Comparison of ENCODE assay signal across 8 mouse cellular contexts in the genomic region with DNA sequence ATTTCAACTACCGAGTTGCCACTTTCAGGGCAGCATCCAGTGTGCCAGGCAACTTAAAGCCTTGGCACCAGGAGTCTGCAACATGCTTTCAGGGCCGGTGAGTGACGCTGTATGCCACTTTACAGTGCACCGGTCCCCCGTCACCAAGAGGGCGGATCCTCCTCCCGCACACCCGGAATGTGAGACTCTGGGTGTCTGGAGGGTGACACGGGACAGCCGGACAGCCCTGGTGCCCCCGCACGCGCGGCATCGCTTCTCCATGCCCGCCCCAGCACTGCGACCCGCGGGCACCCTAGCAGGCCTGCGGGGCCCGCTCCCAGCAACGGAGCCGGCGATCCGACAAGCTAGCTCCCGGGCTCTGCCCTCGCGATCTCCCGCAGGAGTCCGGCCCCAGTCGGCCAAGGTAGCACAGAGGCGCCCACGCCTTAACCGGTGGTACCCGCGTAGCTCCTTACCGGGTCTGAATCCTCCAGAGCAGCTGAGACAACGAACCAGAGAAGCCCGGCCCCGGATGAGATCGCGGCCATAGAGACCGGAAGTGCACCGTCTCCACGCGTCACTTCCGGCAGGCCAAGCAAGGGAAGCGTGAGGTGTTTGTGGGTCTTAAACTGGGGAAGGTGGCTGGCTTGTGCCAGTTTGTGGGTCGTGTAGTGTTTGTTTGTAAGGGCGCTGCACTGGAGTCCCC. TPM values are rescaled to one million over a fixed set of nuclear protein-coding genes. Genes with fewer than 3 reads are reported as not detected.
DNase-seq lines count a peak whose midpoint lies in the region; ATAC-seq and TF ChIP-seq lines count a peak whose summit lies in the region.

Gene Zcchc9 (minus strand): TSS at position 551 of the 685 bp plus-strand sequence.

- ATAC-seq in forebrain, embryonic 12.5 days (ENCODE audit: low FRiP score), result peak; percentile 99
- peak; percentile 99 for ATAC-seq in heart, postnatal 0 days (ENCODE audit: insufficient read depth, low read depth)
- ATAC-seq in liver, embryonic 16.5 days (ENCODE audit: low read depth), result peak; percentile 95
- peak; percentile 100 for ATAC-seq in neural tube, embryonic 13.5 days (ENCODE audit: low read depth)

- under 1% methylated on average over 50 of the region's 50 CpGs for WGBS in forebrain, embryonic 12.5 days
- WGBS in heart, postnatal 0 days, result under 1% methylated on average over 50 of the region's 50 CpGs
- WGBS in liver, embryonic 16.5 days (ENCODE audit: insufficient replicate concordance), result 0% methylated on average over 50 of the region's 50 CpGs
- under 1% methylated on average over 50 of the region's 50 CpGs for WGBS in neural tube, embryonic 13.5 days

- no peak for TF ChIP-seq EP300 in CH12.LX (IDR thresholded peaks at IDR 0.05; ENCODE audit: low read length)
- TF ChIP-seq EP300 in heart, postnatal 0 days (IDR thresholded peaks at IDR 0.05; ENCODE audit: low read depth), result no peak

- peaks cover 32% of the 10 kb centered on the region for H3K79me2 ChIP-seq in CH12.LX (replicated peaks; ENCODE audit: control insufficient read depth, extremely low read depth, insufficient read depth, poor library complexity, severe bottlenecking)

- peaks cover 6 to 27% of the 10 kb centered on the region in 2 experiments; a peak in 3 of 4 replicates for H3K4me1 ChIP-seq in CH12.LX (ENCODE audit: control insufficient read depth in 1 of 2, insufficient read depth in 2 of 2)
- peaks cover 10% of the 10 kb centered on the region for H3K4me1 ChIP-seq in forebrain, embryonic 12.5 days
- H3K4me1 ChIP-seq in heart, postnatal 0 days (ENCODE audit: control insufficient read depth, insufficient read depth), result 0 out of 2 replicates have a peak, but pooled peaks cover 6% of the 10 kb centered on the region
- peaks cover 8% of the 10 kb centered on the region for H3K4me1 ChIP-seq in liver, embryonic 16.5 days (ENCODE audit: control insufficient read depth, low read depth, low read length)
- H3K4me1 ChIP-seq in neural tube, embryonic 13.5 days (replicated peaks), result peaks cover 15% of the 10 kb centered on the region
- peaks cover 8% of the 10 kb centered on the region; the same call in 1 of the 2 replicates for H3K4me1 ChIP-seq in testis, adult 2 months (ENCODE audit: control insufficient read depth, insufficient read depth, low read length)

- in situ Hi-C loops in CH12.LX (cut with MboI; ENCODE audit: low pct_ligation_motif_present, low pct_unique_long_range_greater_than_20kb, low sequenced_read_pairs), result loop anchor here (5.0 kb wide), 1 partner anchor 45 kb away; no protein-coding TSS in a partner anchor

- H3K27ac ChIP-seq in CH12.LX (ENCODE audit: insufficient read depth, low read depth), result peak within 1 kb of the TSS; percentile 87
- peak within 1 kb of the TSS; percentile 94 for H3K27ac ChIP-seq in forebrain, embryonic 12.5 days
- peak within 1 kb of the TSS; percentile 99 for H3K27ac ChIP-seq in heart, postnatal 0 days (ENCODE audit: low read depth)
- peak within 1 kb of the TSS; percentile 91 for H3K27ac ChIP-seq in liver, embryonic 16.5 days (ENCODE audit: low read length)
- H3K27ac ChIP-seq in neural tube, embryonic 13.5 days (replicated peaks), result peak within 1 kb of the TSS; percentile 97
- peak within 1 kb of the TSS; percentile 86 for H3K27ac ChIP-seq in testis, adult 2 months (ENCODE audit: control insufficient read depth, insufficient read depth, low read depth, low read length)

- dilution Hi-C loops in CH12.LX (cut with MboI; ENCODE audit: extremely low pct_ligation_motif_present, extremely low pct_unique_long_range_greater_than_20kb, low sequenced_read_pairs), result no loop called here

- H3K9ac ChIP-seq in CH12.LX (ENCODE audit: insufficient read depth, low read depth), result peak within 1 kb of the TSS; percentile 90
- peak within 1 kb of the TSS; percentile 91 for H3K9ac ChIP-seq in forebrain, embryonic 12.5 days
- peak within 1 kb of the TSS; percentile 99 for H3K9ac ChIP-seq in heart, postnatal 0 days (replicated peaks; ENCODE audit: low read depth, low read length)
- peak within 1 kb of the TSS; percentile 96 for H3K9ac ChIP-seq in liver, embryonic 16.5 days (ENCODE audit: low read depth, low read length)
- peak within 1 kb of the TSS; percentile 91 for H3K9ac ChIP-seq in neural tube, embryonic 13.5 days

- H3K36me3 ChIP-seq in CH12.LX (replicated peaks in 1 of 2; ENCODE audit: control insufficient read depth in 1 of 2, insufficient read depth in 1 of 2, low read length in 1 of 2), result peaks cover 13 to 18% of the 10 kb centered on the region in 2 experiments
- H3K36me3 ChIP-seq in forebrain, embryonic 12.5 days (replicated peaks), result peaks cover 18% of the 10 kb centered on the region
- peaks cover 18% of the 10 kb centered on the region for H3K36me3 ChIP-seq in heart, postnatal 0 days (replicated peaks; ENCODE audit: control insufficient read depth, insufficient read depth, low read length)
- peaks cover 8% of the 10 kb centered on the region for H3K36me3 ChIP-seq in liver, embryonic 16.5 days (ENCODE audit: control insufficient read depth, insufficient read depth)
- peaks cover 19% of the 10 kb centered on the region for H3K36me3 ChIP-seq in neural tube, embryonic 13.5 days
- H3K36me3 ChIP-seq in testis, adult 2 months (ENCODE audit: control insufficient read depth, insufficient read depth, low read length), result no peaks in the 10 kb centered on the region

- DNase-seq in CH12.LX (ENCODE audit: extremely low read depth), result peak; percentile 92
- DNase-seq in c-Kit-positive CD71-positive TER-119-negative erythroid progenitor cells, embryonic 14.5 days (ENCODE audit: low read depth), result peak; percentile 86
- peak; percentile 88 for DNase-seq in heart, postnatal 0 days (ENCODE audit: low spot score)
- DNase-seq in kidney, postnatal 4 days, result peak; percentile 90 to 94

- peak in 1 of 2 experiments; percentile 50; a peak in 2 of 4 replicates for TF ChIP-seq CTCF in CH12.LX (conservative IDR thresholded peaks at IDR 0.05 in 1 of 2, IDR thresholded peaks at IDR 0.05 in 1 of 2; ENCODE audit: low read depth in 2 of 2, low read length in 2 of 2)
- TF ChIP-seq CTCF in heart, postnatal 0 days (IDR thresholded peaks at IDR 0.05; ENCODE audit: low read depth), result peak; percentile 31
- peak; percentile 30; the same call in 1 of the 2 replicates for TF ChIP-seq CTCF in testis, adult 2 months (IDR thresholded peaks at IDR 0.05; ENCODE audit: control insufficient read depth, insufficient read depth, insufficient replicate concordance, low read depth, low read length)

- peak; percentile 39 for TF ChIP-seq RAD21 in CH12.LX (IDR thresholded peaks at IDR 0.05; ENCODE audit: low read depth, low read length)

- H3K9me3 ChIP-seq in CH12.LX (replicated peaks; ENCODE audit: low read length), result no peaks in the 10 kb centered on the region
- no peaks in the 10 kb centered on the region for H3K9me3 ChIP-seq in forebrain, embryonic 12.5 days
- no peaks in the 10 kb centered on the region for H3K9me3 ChIP-seq in heart, postnatal 0 days (replicated peaks; ENCODE audit: control insufficient read depth, low read length)
- no peaks in the 10 kb centered on the region for H3K9me3 ChIP-seq in liver, embryonic 16.5 days (replicated peaks; ENCODE audit: control insufficient read depth, low read length)
- no peaks in the 10 kb centered on the region for H3K9me3 ChIP-seq in neural tube, embryonic 13.5 days

- H3K4me3 ChIP-seq in CH12.LX (replicated peaks in 1 of 3; ENCODE audit: low read depth in 2 of 3, low read length in 2 of 3, poor library complexity in 1 of 3), result peak within 1 kb of the TSS; percentile 90 to 99 (median 95)
- H3K4me3 ChIP-seq in forebrain, embryonic 12.5 days (replicated peaks), result peak within 1 kb of the TSS; percentile 92
- peak within 1 kb of the TSS; percentile 100 for H3K4me3 ChIP-seq in heart, postnatal 0 days (ENCODE audit: low read depth, low read length)
- H3K4me3 ChIP-seq in liver, embryonic 16.5 days (ENCODE audit: low read depth, low read length), result peak within 1 kb of the TSS; percentile 98
- peak within 1 kb of the TSS; percentile 87 for H3K4me3 ChIP-seq in neural tube, embryonic 13.5 days
- H3K4me3 ChIP-seq in testis, adult 2 months (ENCODE audit: control insufficient read depth, low read depth, low read length), result peak within 1 kb of the TSS; percentile 96

- TF ChIP-seq POLR2A in CH12.LX (IDR thresholded peaks at IDR 0.05; ENCODE audit: low read depth, low read length), result peak; percentile 91; the same call in 1 of the 2 replicates
- TF ChIP-seq POLR2A in testis, adult 2 months (IDR thresholded peaks at IDR 0.05; ENCODE audit: control insufficient read depth, low read depth, low read length), result peak; percentile 98

- H3K27me3 ChIP-seq in CH12.LX (replicated peaks), result no peaks in the 10 kb centered on the region
- no peaks in the 10 kb centered on the region for H3K27me3 ChIP-seq in forebrain, embryonic 12.5 days
- no peaks in the 10 kb centered on the region for H3K27me3 ChIP-seq in heart, postnatal 0 days (ENCODE audit: control insufficient read depth, insufficient read depth, low read length)
- H3K27me3 ChIP-seq in liver, embryonic 16.5 days (ENCODE audit: control insufficient read depth, insufficient read depth, low read depth, low read length), result no peaks in the 10 kb centered on the region
- H3K27me3 ChIP-seq in neural tube, embryonic 13.5 days, result no peaks in the 10 kb centered on the region
- H3K27me3 ChIP-seq in testis, adult 2 months (ENCODE audit: control insufficient read depth, insufficient read depth, low read length), result no peaks in the 10 kb centered on the region

- peak within 1 kb of the TSS; percentile 95 for H3K4me2 ChIP-seq in CH12.LX (ENCODE audit: insufficient read depth, low read depth, poor library complexity, severe bottlenecking)
- H3K4me2 ChIP-seq in forebrain, embryonic 12.5 days, result peak within 1 kb of the TSS; percentile 62
- peak within 1 kb of the TSS; percentile 75 for H3K4me2 ChIP-seq in heart, postnatal 0 days (ENCODE audit: low read depth, low read length)
- H3K4me2 ChIP-seq in liver, embryonic 16.5 days (ENCODE audit: low read depth, low read length), result peak within 1 kb of the TSS; percentile 77
- H3K4me2 ChIP-seq in neural tube, embryonic 13.5 days, result peak within 1 kb of the TSS; percentile 66

TF ChIP-seq in CH12.LX, 34 proteins besides CTCF, POLR2A, EP300 and RAD21 (continues in another document):
- peak; percentile 80; the same call in 1 of the 2 replicates for TF ChIP-seq ZMIZ1 (IDR thresholded peaks at IDR 0.05; ENCODE audit: low read depth, low read length)
- TF ChIP-seq MAX (IDR thresholded peaks at IDR 0.05; ENCODE audit: low read length), result no peak; the same call in none of the 2 replicates
- peak; percentile 67; the same call in 1 of the 2 replicates for TF ChIP-seq UBTF (IDR thresholded peaks at IDR 0.05; ENCODE audit: low read depth, low read length)

RNA-seq across cellular contexts. Expression of gene Zcchc9, which starts in this region (rescaled TPM):
- total RNA-seq in CH12.LX (2012; rRNA removed) (41.6 and 45.2 TPM in 2 replicates), CH12.LX (2014; rRNA removed) (47.9 and 56.0 TPM in 2 replicates)
- polyA plus RNA-seq in CH12.LX (2012; ENCODE audit: insufficient read length, low read depth), result 69.5 and 89.1 TPM in 2 replicates
- 27.2 and 28.8 TPM in 2 replicates for polyA plus RNA-seq in forebrain, embryonic 12.5 days (2016; fragmentation: Nextera tagmentation; extraction: Ambion mirVana)
- 5.2 and 14.8 TPM in 2 replicates for total RNA-seq in heart, postnatal 0 days (2014; rRNA removed; ENCODE audit: low replicate concordance)
- polyA plus RNA-seq in heart, postnatal 0 days (2015; fragmentation: Nextera tagmentation; extraction: Ambion mirVana), result 20.1 and 21.5 TPM in 2 replicates
- polyA plus RNA-seq in liver, embryonic 16.5 days (2015; fragmentation: Nextera tagmentation; extraction: Ambion mirVana), result 8.1 and 8.9 TPM in 2 replicates
- 18.5 and 19.0 TPM in 2 replicates for polyA plus RNA-seq in neural tube, embryonic 13.5 days (2015; fragmentation: Nextera tagmentation; extraction: Ambion mirVana)
- 4.8 and 5.4 TPM in 2 replicates for polyA plus RNA-seq in testis, adult 2 months (2012; rRNA removed)

Comparison
In these comparisons a context has a peak if more than half of its experiments do, and no peak if none do; other contexts are left out.
1. Peak in every context shown above with its lines: DNase-seq, ATAC-seq, H3K4me3 ChIP-seq and H3K27ac ChIP-seq.